Mouse (Mus musculus): ENCODE results near the gene Sgms1.

Sgms1 gene

DNA sequence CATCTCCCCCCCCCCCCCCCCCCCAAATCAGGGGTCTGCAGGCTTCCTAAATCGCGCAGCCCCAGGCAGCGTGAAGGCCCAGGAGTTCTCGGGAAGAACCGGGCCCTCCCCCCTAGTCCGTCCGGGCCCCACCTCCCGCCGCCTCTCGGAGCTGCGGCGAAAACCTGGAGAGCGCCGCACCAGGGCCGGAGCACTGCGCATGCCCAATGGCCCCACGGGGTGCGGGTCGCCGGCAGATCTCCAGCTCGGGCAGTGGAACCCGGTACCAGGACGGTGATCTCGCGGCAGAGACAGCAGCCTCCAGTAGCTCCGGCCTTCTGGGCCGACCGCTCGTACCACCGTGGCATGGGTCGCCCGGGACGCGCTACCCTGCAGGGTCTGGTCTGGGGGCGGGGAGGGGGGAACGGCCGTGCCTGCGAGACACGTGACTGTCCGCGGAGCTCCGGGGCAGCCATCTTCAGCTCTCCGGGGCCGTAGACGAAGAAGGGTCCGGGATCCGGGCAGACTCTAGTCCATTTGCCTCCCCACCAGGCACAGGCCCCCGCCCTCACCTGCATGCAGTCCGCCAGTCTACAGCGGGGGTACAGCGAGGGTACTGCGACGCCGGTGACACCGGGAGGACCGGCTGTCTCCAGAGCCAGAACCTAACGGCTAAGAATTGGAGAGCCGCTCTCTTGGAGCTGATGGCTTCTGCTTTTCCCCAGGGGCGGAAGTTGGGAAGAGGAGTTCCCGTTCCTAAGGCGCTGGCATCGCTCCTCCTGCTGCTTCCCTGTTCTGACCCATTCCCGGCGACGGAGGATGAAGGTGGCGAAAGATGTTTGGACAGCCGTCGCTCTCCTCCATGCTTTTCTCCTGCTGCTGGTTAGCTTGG lies at the start of gene Sgms1:
Sgms1 (minus strand) TSS at position 714 of the 871 bp plus-strand sequence.
- DNase-seq (ENCODE audit: low read depth, low spot score), result peak; percentile 83

GRCm38 (mm10) chr19:32425856-32426255 lies 36.3 kb upstream of the Sgms1 start:
- no peak for DNase-seq (ENCODE audit: low read depth, low spot score)

DNA sequence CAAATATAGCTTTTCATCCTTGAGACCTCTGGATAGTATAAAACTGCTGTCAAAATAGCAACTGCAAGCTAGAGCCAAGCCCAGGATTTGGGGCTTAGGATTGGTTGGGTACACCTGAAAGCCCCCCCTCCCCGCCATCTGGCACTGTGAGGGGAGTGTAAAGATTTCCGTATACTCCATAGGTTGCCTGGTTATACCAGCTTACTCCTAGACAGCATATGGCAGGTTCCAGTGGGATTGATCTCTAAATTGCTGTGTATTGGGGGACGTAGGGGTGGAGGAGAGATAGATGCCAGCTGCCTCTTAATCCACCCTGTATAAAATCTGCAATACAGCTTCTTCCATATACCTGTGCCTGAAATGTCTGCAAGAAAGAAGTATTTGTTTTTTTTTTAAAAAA lies 35.2 kb upstream of the Sgms1 start:
- DNase-seq (ENCODE audit: low read depth, low spot score), result no peak

DNA sequence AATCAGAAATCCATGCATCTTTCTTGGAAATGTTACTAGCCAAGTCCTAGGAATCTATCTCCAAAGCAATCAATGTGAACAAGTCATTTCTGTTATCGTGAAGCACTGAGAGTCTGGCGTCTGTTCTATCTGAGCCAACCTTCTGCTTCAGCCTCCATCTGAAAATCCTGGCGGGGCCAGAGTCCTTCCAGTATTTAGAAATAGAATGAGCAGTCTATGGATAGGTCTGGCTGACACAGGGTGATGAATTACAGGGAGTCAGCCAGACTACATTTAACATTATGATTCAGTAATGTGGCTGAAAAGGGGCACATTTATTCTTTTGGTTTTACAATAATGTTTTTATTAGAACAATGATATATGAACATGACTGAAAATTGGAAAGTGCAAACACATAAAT lies 29.6 kb upstream of the Sgms1 start:
- DNase-seq (ENCODE audit: low read depth, low spot score), result no peak

- no peak for DNase-seq (ENCODE audit: low read depth, low spot score)
Observed at GRCm38 (mm10) chr19:32416692-32417317, 27.3 kb upstream of the Sgms1 start.

GRCm38 (mm10) chr19:32409603-32410360 lies 20.3 kb upstream of the Sgms1 start:
- peak; percentile 84 for DNase-seq (ENCODE audit: low read depth, low spot score)

- peak; percentile 78 for DNase-seq (ENCODE audit: low read depth, low spot score)
Observed at GRCm38 (mm10) chr19:32406717-32407116, 17.2 kb upstream of the Sgms1 start.

DNA sequence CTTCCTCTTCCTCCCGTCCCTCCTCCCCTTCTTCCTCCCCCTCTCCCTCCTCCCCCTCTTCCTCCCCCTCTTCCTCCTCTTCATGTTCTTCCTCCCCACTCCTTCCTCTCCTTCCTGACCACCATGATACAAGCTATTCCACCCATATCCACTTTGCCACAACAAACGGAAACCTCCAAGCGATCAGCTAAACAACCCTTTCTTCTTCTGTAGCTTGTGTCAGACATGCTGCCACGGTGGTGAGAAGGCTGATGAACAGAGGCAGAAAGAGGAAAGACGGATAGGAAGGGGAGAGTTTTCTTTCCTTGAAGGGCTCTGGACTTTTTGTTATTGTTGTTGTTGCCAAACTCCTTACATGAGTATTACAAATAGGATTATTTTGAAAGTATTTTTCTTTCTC lies 14.9 kb upstream of the Sgms1 start:
- DNase-seq (ENCODE audit: low read depth, low spot score), result peak; percentile 43

DNA sequence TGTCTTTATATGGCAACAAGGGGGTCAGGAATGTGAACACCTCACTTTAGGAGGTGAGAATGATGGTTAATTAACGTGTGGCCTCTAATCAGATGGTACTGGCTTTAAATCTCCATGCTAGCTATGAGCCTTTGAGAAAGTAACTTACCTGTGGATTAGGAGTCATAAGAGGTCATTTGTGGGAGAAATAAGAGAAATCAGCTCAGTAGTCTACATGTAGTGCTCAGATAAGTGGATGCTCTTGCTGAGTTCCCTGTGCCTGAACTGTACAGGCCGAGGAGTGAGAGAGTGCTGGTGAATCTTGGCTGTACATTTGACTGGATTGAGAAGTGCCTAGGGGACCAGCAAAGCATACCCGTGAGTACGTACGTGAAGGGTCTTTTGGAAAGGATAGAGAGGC lies 14.3 kb upstream of the Sgms1 start:
- DNase-seq (ENCODE audit: low read depth, low spot score), result no peak

- DNase-seq (ENCODE audit: low read depth, low spot score), result no peak
Observed at GRCm38 (mm10) chr19:32398491-32398890, 9.0 kb upstream of the Sgms1 start.

DNA sequence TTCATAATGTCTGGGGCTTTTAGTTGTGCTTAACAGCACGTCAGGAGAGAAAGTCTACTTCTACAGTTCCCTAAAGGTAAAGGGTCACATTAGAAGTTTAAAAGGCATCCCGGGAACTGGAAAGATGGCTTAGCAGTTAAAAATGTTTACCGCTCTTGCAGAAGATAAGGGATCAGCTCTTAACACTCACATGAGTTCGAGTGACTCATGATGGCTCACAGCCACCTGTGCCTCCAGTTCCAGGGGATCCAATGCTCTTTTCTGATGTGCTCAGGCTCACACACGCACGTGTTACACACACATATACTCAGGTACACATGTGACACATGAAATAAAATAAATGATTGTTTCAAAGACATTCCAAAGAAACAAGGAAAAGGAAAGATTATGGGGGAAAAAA lies 6.8 kb upstream of the Sgms1 start:
- no peak for DNase-seq (ENCODE audit: low read depth, low spot score)

DNA sequence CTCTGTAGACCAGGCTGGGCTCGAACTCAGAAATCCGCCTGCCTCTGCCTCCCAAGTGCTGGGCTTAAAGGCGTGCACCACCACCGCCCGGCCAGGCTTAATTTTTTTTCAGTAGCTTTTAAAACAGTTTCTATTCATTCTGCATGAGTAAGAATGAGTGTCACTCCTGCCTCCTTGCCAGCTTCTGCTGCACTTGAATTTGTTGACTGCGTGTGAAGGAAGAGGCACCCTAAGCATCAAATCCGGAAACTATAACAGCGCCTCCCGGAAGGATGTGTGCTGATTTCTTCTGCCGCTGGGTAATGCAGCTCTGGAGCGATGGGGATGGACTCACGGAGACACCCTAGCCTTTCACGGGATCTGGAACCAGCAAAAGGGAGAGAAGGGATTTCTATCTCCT lies 5.3 kb upstream of the Sgms1 start:
- DNase-seq (ENCODE audit: low read depth, low spot score), result no peak

DNA sequence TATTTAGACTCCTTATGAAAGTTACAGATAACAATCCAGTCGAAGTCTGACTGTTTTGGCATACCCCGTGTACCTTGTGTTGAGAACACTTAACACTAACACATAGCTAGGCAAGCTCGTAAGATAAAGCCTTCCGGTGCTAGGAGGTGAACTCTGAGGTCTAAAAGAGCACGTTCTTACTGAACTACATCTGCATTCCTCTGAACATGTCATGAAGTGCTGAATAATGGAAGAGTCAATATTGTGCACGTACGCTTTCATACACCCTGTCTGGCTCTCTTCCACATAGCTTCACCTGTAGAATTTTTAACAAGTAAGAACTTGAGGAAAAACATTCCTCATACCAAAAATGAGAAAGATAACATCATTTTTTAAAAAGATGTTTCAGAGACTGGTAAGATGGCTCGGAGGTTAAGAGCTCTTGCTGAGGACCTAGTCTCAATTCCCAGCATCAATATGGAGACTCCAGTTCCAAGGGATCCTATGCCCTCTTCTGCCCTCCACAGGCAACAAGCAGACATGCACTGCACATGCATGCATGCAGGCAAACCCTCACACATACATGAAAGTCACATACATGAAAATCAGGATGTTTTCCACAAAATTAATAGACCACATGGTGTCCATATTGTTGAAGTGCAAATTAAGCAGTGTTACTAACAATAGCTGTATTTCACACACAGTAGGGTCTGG lies 4.4 kb upstream of the Sgms1 start:
- no peak for DNase-seq (ENCODE audit: low read depth, low spot score)

DNA sequence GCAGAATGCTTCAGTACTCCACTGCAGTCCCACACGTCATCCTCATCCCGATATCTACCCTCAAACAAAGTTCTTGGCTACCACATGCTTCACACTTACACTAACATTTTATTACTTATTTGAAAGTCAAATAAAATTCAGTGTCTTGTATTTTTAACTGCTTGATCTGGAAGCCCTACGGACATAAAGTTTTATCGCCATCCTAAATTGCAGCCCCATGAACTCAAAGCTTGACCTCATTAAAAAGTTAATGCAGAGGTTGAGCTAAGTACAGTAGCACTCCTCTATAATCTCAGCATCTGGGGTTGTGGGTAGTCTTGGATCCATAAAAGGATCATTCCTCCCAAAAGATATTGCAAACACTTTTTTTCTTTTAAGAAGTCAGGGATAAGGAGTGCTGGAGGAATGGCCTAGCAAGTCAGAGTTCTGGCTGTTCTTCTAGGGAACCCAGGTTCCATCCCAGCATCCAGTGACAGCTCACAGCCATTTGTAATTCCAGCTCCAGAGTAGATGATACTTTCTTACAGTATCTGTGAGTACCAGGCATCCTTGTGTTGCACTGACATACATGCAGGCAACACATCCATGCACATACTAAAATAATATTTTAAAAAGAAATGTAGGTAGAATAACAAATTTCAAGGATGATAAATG lies 3.7 kb upstream of the Sgms1 start:
- DNase-seq (ENCODE audit: low read depth, low spot score), result no peak

GRCm38 (mm10) chr19:32391441-32391840 lies 1.9 kb upstream of the Sgms1 start:
- no peak for DNase-seq (ENCODE audit: low read depth, low spot score)

- no peak for DNase-seq (ENCODE audit: low read depth, low spot score)
Observed at GRCm38 (mm10) chr19:32390116-32390515, 602 bp upstream of the Sgms1 start.

DNA sequence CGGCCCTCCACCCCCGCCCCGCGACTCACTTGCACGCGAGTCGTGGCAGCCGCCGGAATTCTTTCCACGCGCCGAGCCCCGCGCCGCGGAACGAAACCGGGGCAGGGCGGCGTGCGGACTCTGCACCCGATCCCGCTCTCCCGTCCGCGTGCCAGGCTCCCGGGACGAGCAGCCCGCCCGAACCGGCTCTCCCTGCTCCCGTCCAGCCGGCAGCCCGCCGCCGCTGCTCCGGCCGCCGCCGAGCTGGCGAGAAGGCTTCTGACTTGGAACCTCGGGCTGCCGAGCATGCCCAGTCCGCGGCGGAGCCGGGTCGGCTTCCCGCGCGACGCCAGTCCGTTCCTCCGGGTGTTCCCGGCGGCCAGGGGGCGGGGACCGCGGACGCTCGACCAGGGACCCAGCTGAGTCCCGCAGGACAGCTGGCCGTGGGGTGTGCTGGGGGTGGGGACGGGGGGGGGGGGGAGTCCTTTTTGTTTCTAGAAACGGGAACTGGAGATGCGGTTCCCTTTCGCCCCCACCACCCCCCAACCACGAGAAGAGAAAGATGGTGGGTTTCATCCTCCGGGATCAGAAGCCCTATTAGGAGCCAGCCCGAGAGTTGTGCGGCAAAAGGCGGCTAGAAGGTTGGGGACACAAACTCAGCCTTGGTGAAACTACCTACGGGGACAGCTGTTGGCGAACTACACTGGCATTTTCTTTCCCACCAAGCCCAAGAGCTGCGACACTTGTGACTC lies 1.2 kb downstream of the Sgms1 start:
- peak; percentile 72 for DNase-seq (ENCODE audit: low read depth, low spot score)

DNA sequence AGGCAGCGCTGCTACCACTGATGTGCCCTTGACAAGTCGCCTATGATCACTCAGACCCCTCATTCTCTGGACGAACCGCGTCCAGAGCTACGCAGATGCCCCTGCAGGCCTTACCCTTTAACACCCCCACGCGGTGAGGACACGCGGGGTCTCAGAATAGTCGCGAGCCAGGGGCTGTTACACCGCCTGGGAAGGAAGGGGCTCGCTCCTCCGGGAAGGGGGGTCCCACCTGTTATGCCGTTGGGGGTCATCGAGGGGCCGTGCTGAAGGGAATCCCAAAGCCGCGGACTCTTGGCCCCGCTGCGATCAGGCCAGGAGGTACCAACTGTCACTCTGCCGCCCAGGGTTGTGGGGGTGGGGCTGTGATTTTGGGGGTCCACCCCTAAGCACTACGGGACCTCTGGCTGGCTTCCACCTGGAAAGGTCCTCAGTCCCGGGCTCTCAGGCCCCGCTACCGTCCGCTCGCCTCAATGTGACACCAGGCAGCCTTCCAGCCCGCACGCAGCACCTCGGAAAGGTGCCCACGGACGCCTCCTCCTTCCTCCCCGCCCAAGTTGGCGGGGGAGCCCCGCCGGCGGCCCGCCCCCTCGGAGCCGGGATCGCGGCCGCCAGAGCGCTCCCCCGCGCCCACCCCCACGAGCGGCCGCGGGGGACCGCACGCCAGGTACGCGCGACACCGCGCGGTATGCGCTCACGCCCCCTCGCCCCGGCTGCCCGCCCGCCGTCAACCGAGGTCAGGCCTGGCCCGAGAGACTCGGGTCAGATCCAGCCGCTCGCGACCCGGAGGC lies 1.9 kb downstream of the Sgms1 start:
- peak; percentile 70 for DNase-seq (ENCODE audit: low read depth, low spot score)

DNA sequence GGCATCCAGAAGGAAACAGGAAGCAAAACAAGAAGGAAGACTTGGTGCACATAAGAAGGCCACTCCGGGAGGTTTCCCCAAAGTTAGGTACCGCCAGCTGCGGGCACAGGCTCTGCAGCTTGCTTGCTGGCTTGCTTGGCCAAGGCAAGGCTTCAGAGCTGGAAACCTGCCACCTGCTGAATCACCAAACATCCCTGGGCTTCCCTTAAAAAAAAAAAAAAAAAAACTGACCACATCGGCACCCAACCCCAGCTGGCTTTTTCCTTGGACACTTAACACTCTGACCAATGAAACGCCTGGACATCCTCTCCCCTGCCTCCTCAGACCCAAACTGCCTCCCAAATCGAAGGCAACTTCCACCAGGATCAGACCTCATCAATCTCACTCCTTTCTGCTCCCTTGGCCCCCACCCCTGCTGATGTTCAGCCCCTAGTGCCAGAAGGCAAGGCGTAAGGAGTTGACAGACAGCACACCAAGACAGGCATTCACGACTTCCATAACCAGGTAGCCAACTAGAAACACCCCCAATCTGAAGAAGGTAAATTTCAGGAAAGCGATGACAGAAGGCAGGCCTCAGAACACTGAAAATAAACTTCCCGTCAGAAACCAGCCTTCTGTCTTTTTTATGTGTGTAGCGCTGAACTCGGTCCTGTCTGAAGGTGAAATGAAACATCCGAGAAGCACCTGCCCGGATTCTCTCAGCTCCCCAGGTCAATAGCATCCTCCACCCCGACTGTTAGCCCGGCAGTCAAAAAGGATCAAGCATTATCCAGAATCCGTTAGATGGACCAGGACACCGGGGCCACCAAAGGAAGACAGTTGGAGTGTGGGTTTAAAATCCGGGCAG lies 2.7 kb downstream of the Sgms1 start:
- DNase-seq (ENCODE audit: low read depth, low spot score), result peak; percentile 27
